Mouse (Mus musculus): ENCODE results near the gene Lrrc41. TPM values are rescaled to one million over a fixed set of nuclear protein-coding genes. Genes with fewer than 3 reads are reported as not detected.

Lrrc41 gene
- 72.8 and 73.8 TPM in 2 replicates for polyA plus RNA-seq (2016; fragmentation: Nextera tagmentation; extraction: Ambion mirVana)

DNA sequence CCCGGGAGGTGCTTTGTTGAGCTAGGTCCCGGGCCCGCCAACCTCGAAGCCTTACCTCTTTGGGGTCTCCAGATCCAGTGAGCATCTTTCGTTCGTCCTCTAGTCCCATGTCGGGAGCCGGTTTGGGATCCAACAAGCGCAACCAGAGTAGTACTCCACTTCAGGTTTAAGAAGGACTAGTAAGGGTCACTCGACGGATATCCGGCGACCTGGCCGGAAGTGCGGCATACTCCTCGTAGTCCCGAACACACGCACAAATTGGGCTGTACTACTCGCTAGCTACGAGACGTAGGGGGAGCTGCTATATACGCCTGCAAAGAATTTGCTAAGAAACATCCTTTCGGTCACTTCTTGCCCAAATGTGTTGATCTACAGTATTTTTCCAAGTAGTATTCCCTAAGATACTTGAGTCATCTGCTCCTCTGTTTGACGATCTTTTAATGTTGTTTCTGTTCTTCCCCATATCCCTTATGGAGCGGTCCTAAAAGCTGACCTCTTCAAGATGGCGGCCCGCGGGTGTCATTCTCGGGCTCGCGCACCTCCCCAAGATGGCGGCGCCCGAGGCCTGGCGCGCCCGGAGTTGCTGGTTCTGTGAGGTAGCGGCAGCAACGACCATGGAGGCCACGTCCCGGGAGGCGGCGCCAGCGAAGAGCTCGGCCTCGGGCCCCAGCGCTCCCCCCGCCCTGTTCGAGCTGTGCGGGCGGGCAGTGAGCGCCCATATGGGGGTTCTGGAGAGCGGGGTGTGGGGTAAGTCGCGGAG lies at the start of gene Lrrc41, which contains the start of gene Uqcrh:
Lrrc41 (plus strand) TSS at position 409 of the 760 bp plus-strand sequence.
Uqcrh (minus strand) TSS at position 211 of the 760 bp plus-strand sequence.
- Histone ChIP-seq H3K27ac (peak within 1 kb of the TSS; percentile 98), H3K36me3 (peaks cover 9% of the 10 kb centered on the region), H3K27me3 (no peaks in the 10 kb centered on the region), H3K9me3 (replicated peaks) (no peaks in the 10 kb centered on the region), H3K4me1 (peaks cover 28% of the 10 kb centered on the region), H3K4me3 (peak within 1 kb of the TSS; percentile 95), H3K4me2 (replicated peaks) (peak within 1 kb of the TSS; percentile 85), H3K9ac (peak within 1 kb of the TSS; percentile 98)
- WGBS: under 1% methylated on average over 55 of the region's 55 CpGs
- peak; percentile 95 for ATAC-seq (ENCODE audit: low FRiP score)

DNA sequence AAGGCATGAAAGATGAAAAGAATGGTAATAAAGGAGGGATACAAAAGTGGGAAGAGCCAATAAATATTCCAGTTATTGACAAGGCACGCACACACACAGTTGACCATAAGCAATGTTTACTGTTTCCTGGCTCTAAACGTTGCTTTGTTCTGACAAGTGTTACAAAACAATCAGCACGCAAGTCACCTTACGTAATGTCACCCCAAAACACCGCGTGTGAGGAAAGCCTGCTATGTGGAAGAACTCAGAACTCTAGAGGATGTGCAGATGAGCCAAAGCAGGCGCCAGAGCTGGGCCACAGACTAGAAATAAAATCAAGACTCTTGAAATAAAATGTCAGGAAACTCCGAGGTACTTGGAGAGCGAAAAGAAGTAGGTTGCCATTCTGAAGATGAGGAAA lies 42.2 kb upstream of the Lrrc41 start:
- H3K4me2 ChIP-seq (replicated peaks): no peak overlapping the region
- no peaks in the 10 kb centered on the region for H3K9me3 ChIP-seq (replicated peaks)
- H3K9ac ChIP-seq: no peak overlapping the region
- no peak overlapping the region for H3K27ac ChIP-seq
- H3K27me3 ChIP-seq: no peaks in the 10 kb centered on the region
- H3K4me3 ChIP-seq: no peak overlapping the region
- 90% methylated on average over 9 of the region's 9 CpGs for WGBS
- no peaks in the 10 kb centered on the region for H3K4me1 ChIP-seq
- no peak for ATAC-seq (ENCODE audit: low FRiP score)
- H3K36me3 ChIP-seq: peaks cover 31% of the 10 kb centered on the region

DNA sequence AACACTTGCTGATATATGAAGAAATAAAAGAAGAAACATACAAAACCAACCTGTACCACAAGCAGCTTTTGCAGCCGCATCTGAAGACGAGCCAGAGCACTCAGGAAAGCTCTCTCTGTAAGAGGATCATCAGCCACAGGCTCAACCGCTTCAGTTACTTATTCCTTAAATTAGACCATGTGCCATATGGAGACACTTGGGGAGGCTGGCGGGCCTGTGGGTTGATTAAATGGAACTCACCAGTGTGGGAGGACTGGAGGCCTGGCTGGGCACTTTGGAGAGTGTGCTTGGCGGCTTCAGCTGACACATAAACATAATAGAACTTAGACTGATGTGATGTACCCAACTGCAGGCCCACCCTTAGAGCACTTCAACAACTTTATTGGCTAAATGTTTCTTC lies 41.7 kb upstream of the Lrrc41 start:
- Histone ChIP-seq H3K36me3 (peaks cover 31% of the 10 kb centered on the region), H3K27ac (no peak overlapping the region), H3K4me3 (no peak overlapping the region), H3K4me1 (no peaks in the 10 kb centered on the region), H3K9me3 (replicated peaks) (no peaks in the 10 kb centered on the region), H3K4me2 (replicated peaks) (no peak overlapping the region), H3K27me3 (no peaks in the 10 kb centered on the region), H3K9ac (no peak overlapping the region)
- 91% methylated on average over 5 of the region's 5 CpGs for WGBS
- no peak for ATAC-seq (ENCODE audit: low FRiP score)

DNA sequence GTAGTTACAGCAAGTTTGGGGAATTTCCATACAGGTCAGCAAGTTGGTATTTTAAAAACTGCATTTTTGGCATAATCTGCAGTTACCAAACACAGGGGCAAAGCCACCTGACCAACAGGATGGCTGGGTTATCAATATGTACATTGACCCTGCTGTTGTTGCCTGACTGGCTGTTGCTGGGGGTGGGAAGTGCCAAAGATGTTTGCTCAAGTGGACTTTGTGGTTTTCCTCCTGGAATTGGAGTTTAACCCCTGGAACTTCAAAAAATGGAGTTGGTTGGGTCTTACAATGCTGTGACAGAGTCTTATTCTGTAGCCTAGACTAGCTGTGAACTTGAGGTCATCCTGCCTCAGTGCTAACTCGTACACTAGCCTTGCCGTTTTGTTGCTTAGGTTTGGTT lies 34.6 kb upstream of the Lrrc41 start:
- Histone ChIP-seq H3K4me1 (no peaks in the 10 kb centered on the region), H3K36me3 (peaks cover 18% of the 10 kb centered on the region), H3K4me3 (no peak overlapping the region), H3K27me3 (no peaks in the 10 kb centered on the region), H3K9ac (no peak overlapping the region), H3K27ac (no peak overlapping the region), H3K9me3 (replicated peaks) (no peaks in the 10 kb centered on the region), H3K4me2 (replicated peaks) (no peak overlapping the region)
- 92% methylated on average over 2 of the region's 2 CpGs for WGBS
- no peak for ATAC-seq (ENCODE audit: low FRiP score)

DNA sequence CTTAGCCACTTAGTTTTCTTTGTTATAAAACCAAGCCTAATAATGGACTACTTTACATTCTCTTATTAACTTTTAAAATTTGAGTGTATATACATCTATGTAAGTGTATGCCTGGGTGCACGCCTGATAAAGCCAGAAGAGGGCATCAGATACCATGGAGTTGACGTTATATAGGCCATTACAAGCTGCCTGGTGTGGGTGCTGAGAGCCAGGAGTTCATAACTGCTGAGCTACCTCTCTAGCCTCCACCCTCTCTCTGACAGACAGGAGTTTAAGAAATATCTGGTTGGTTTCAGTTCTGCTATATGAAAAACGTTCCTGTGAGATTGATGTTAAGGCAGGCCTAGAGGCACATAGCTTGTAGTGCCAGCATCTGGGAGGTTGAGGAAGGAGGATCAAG lies 32.9 kb upstream of the Lrrc41 start:
- no peaks in the 10 kb centered on the region for H3K27me3 ChIP-seq
- no peaks in the 10 kb centered on the region for H3K9me3 ChIP-seq (replicated peaks)
- WGBS: 83% methylated on average over 3 of the region's 3 CpGs
- no peak for ATAC-seq (ENCODE audit: low FRiP score)
- no peak overlapping the region for H3K4me2 ChIP-seq (replicated peaks)
- peaks cover 20% of the 10 kb centered on the region for H3K36me3 ChIP-seq
- no peak overlapping the region for H3K27ac ChIP-seq
- no peak overlapping the region for H3K9ac ChIP-seq
- no peak overlapping the region for H3K4me3 ChIP-seq
- no peaks in the 10 kb centered on the region for H3K4me1 ChIP-seq

DNA sequence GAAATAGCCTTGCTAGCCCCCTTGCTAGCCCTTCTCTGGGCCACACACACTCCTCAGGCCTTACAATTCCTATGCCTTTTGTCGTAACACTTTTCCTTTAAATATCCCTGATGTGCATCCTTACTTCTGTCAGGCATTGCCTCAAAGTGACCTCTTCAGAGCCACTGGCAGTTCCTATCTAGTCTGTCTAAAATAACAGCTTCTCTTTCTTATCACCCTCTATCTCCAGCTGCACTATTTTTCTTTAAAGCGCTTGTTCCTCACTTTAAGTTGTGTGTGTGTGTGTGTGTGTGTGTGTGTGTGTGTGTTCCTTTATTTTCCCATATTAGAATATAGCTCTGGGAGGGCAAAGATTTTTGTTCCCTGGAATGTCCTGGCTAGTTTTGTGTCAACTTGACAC lies 28.5 kb upstream of the Lrrc41 start:
- no peak for ATAC-seq (ENCODE audit: low FRiP score)
- Histone ChIP-seq H3K4me1 (no peaks in the 10 kb centered on the region), H3K27ac (no peak overlapping the region), H3K4me3 (no peak overlapping the region), H3K9me3 (replicated peaks) (no peaks in the 10 kb centered on the region), H3K27me3 (no peaks in the 10 kb centered on the region), H3K9ac (no peak overlapping the region), H3K36me3 (peaks cover 25% of the 10 kb centered on the region), H3K4me2 (replicated peaks) (no peak overlapping the region)
- WGBS: 96% methylated on average over 2 of the region's 2 CpGs

DNA sequence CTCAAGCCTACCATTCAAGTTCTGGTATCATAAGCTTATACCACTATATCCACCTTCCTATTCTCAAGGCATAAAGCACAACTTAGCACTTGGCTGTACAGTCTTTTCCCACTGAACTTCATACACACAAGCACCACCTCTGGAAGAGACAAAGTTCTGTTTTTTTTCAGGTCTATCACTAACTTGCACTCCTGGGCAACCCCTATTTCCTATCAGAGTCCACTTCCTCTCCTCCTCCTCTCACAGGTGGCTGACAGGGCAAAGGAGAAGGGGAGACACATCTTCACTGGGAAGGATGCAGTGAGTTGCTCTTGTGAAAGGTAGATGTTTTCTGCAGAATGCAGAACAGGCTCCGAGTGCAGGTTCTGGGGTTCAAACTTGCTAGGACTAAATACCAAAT lies 27.4 kb upstream of the Lrrc41 start:
- H3K27me3 ChIP-seq: no peaks in the 10 kb centered on the region
- 95% methylated on average over 1 of the region's 1 CpGs for WGBS
- no peak for ATAC-seq (ENCODE audit: low FRiP score)

DNA sequence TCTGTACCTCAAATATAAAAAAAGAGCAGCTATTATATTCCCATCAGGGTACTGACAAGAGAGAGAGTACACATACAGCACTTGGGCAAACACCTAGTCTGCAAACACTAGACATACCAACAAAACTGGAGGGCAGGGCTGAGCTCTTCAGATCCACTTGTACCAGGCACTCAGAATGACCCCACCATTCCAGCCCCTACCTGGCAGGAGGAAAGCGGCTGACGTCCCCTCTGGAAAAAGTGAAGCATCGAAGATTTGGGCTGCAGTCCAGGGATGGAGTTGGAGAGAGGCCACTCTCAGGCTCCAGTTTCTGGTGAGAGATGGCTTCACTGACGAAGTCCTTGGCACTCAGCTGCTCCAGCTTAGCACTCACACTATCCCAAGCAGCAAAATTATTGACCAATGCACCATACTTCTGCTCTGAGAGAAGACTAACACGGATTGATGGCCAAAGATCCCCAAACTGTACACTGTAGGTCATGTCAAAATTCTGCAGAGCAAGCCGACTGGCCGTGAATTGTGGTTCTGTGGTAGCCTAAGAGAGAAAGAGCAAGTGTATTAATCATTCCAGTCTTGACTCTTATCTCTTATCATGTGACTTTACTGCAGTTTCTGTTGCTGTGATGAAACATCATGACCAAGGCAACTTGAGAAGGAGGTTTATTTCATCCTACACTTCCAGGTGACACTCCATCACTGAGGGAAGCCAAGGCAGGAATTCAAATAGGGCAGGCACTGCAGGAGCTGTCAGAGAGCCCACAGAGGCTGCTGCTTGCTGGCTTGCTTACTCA lies 26.7 kb upstream of the Lrrc41 start:
- Histone ChIP-seq H3K27me3 (no peaks in the 10 kb centered on the region), H3K4me3 (no peak overlapping the region), H3K4me2 (replicated peaks) (no peak overlapping the region), H3K36me3 (peaks cover 18% of the 10 kb centered on the region; the same call in 1 of the 2 replicates), H3K27ac (no peak overlapping the region), H3K9ac (no peak overlapping the region), H3K9me3 (replicated peaks) (no peaks in the 10 kb centered on the region), H3K4me1 (peaks cover 10% of the 10 kb centered on the region; the same call in 1 of the 2 replicates)
- WGBS: 79% methylated on average over 7 of the region's 7 CpGs
- no peak for ATAC-seq (ENCODE audit: low FRiP score)

More for the DNA sequence above, 27.4 kb upstream of the Lrrc41 start:
- Histone ChIP-seq H3K4me3 (no peak overlapping the region), H3K9me3 (replicated peaks) (no peaks in the 10 kb centered on the region), H3K27ac (no peak overlapping the region), H3K4me2 (replicated peaks) (no peak overlapping the region), H3K4me1 (peaks cover 8% of the 10 kb centered on the region; the same call in 1 of the 2 replicates), H3K36me3 (peaks cover 19% of the 10 kb centered on the region; the same call in 1 of the 2 replicates), H3K9ac (no peak overlapping the region)

DNA sequence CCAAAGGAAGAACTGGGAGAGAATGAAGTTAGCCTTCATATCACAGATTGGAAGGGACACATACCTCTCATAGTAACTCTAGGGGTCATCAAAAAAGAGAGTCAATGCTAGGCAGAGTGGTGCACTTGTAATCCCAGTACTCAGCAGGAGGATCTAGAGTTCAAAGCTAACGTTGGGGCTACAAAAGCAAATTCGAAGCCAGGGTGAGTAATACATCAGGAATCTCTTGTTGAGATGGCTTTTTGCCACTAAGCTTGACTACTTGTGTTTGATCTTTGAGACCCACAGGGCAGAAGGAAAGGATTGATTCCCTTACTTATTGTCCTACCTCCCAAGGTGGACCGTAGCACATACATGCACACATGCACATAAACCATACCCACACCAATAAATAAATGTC lies 25.9 kb upstream of the Lrrc41 start:
- peaks cover 15% of the 10 kb centered on the region; the same call in 1 of the 2 replicates for H3K36me3 ChIP-seq
- no peak overlapping the region for H3K9ac ChIP-seq
- no peaks in the 10 kb centered on the region for H3K9me3 ChIP-seq (replicated peaks)
- H3K4me2 ChIP-seq (replicated peaks): no peak overlapping the region
- 86% methylated on average over 3 of the region's 3 CpGs for WGBS
- no peak for ATAC-seq (ENCODE audit: low FRiP score)
- H3K27me3 ChIP-seq: no peaks in the 10 kb centered on the region
- no peak overlapping the region for H3K27ac ChIP-seq
- H3K4me1 ChIP-seq: peaks cover 13% of the 10 kb centered on the region; the same call in 1 of the 2 replicates
- no peak overlapping the region for H3K4me3 ChIP-seq

DNA sequence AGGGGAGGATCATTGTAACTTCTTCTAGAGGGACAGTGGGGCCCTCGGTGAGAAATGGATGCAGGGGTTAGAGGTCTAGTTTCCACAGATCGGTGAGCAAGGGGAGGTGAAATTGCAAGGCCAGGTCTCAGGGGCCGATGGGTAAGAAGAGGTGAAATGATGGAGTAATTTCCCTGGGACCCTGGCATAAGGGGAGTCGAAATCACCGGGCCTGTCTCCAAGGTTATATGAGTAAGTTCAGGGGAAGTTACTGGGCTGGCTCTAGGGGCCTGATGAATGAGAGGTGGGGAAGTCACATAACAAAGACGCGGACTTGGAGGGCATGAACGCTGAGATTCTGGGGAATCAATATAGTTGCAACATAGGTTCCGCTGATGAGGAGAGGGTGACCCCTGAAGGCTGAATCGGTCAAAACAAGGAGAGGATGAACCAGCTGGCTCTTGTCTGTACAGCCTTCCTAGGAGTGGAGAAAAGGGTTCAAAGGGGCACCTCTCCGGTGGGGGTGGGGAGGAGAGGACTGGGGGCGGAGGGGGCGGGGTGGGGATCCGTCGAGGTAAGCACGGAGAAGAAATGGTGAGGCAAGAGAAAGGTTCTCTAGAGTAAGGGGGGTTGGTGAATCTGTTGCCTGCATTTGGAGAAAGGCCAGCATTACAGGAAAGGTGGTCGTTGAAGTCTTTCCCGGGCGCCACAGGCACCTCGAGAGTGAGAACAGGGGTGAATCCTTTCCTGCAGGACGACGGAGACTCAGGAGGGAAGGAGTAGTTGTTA lies 22.4 kb upstream of the Lrrc41 start:
- H3K4me3 ChIP-seq: peak overlapping the region; percentile 46
- H3K9ac ChIP-seq: peak overlapping the region; percentile 53
- 9% methylated on average over 22 of the region's 22 CpGs for WGBS
- peak; percentile 38 for ATAC-seq (ENCODE audit: low FRiP score)
- H3K36me3 ChIP-seq: peaks cover 5% of the 10 kb centered on the region; the same call in 1 of the 2 replicates
- H3K9me3 ChIP-seq (replicated peaks): no peaks in the 10 kb centered on the region
- H3K27ac ChIP-seq: peak overlapping the region; percentile 85
- no peaks in the 10 kb centered on the region for H3K27me3 ChIP-seq
- peak overlapping the region; percentile 68 for H3K4me2 ChIP-seq (replicated peaks)
- peaks cover 15% of the 10 kb centered on the region; the same call in 1 of the 2 replicates for H3K4me1 ChIP-seq

DNA sequence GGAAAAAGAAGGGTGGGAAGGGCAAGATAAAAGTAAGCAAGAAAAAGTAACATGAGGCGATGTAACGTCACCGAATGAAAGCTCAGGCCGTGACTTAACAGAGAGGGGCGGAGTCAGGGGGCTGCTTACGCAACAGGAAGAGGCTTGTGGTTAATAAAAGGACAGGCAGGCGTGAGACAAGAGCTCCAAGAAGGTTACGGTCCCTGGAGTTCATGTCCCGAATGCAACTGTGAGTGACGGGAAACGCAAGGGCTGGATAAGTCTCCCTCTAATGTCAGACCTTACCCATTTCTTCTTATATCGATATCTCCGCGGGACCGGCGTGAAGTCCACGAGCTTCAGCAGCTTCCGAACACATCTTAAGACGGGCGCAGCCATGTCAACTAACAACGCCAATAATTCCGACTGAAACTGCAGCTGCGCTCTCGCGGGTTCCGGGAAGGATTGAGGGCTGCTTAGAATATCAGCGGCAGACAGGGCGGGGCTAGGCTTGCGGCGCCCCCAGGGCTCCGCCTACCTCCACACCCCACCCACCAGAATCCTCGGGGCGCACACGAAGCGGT lies 21.6 kb upstream of the Lrrc41 start, which contains the start of gene Nsun4:
Nsun4 (minus strand) TSS at position 478 of the 563 bp plus-strand sequence.
- Histone ChIP-seq H3K4me3 (peak within 1 kb of the TSS; percentile 46), H3K4me2 (replicated peaks) (peak within 1 kb of the TSS; percentile 68), H3K27me3 (no peaks in the 10 kb centered on the region), H3K9ac (peak within 1 kb of the TSS; percentile 53), H3K36me3 (no peaks in the 10 kb centered on the region), H3K4me1 (peaks cover 15% of the 10 kb centered on the region; the same call in 1 of the 2 replicates), H3K9me3 (replicated peaks) (no peaks in the 10 kb centered on the region), H3K27ac (peak within 1 kb of the TSS; percentile 85)
- WGBS: under 1% methylated on average over 35 of the region's 35 CpGs
- peak; percentile 92 for ATAC-seq (ENCODE audit: low FRiP score)
